In genomic region chr16:40075556-40075955, GRCm38 (mm10) we compare ENCODE assay signal across 20 mouse cellular contexts.
DNase-seq lines count a peak whose midpoint lies in the region; ATAC-seq lines count a peak whose summit lies in the region.
"Had no signal": no experiment of that assay in that cellular context is flagged by ENCODE, and none has a peak within 500 bp of the region (broad histone marks: within the 10 kb centered on the region; RNA-seq: fewer than 3 reads in every experiment).

No protein-coding gene starts in this region.

- no peaks in the 10 kb centered on the region for H3K36me3 ChIP-seq in midbrain, embryonic 14.5 days (ENCODE audit: control insufficient read depth, insufficient read depth, low read length)
- H3K36me3 ChIP-seq in midbrain, embryonic 13.5 days: no peaks in the 10 kb centered on the region
- H3K36me3 ChIP-seq: forebrain, embryonic 12.5 days; heart, embryonic 15.5 days; intestine, embryonic 15.5 days; limb, embryonic 10.5 days; stomach, embryonic 15.5 days had no signal

- intact Hi-C loops in heart, postnatal 36 days (cut with DNase I): no loop called here
- intact Hi-C loops in heart, postnatal 25 days (cut with DNase I): no loop called here

- no peak overlapping the region for H3K27ac ChIP-seq in midbrain, embryonic 14.5 days (replicated peaks; ENCODE audit: low read depth, low read length)
- H3K27ac ChIP-seq in midbrain, embryonic 13.5 days: no peak overlapping the region
- H3K27ac ChIP-seq: forebrain, embryonic 12.5 days; heart, embryonic 15.5 days; hindbrain, embryonic 14.5 days; intestine, embryonic 15.5 days; limb, embryonic 10.5 days; stomach, embryonic 15.5 days had no signal

- DNase-seq in gastrocnemius, postnatal 10 days: peak; percentile 26
- DNase-seq in gastrocnemius, adult 8-10 months (ENCODE audit: low spot score in 2 of 2): no peak
- peak; percentile 2 to 3 for DNase-seq in heart, postnatal 36 days
- DNase-seq in heart, postnatal 25 days (ENCODE audit: low spot score): no peak
- DNase-seq in midbrain, embryonic 14.5 days: peak; percentile 35
- DNase-seq in testis, postnatal 14 days (ENCODE audit: low spot score): no peak
- DNase-seq: B cell, adult 2 months; cerebellum, adult 2 months; gastrocnemius, postnatal 25 days; liver, postnatal 0 days; lung, postnatal 10 days; thymus, adult 2 months had no signal

- ATAC-seq in midbrain, embryonic 14.5 days (ENCODE audit: low FRiP score, low TSS enrichment): no peak
- no peak for ATAC-seq in midbrain, embryonic 13.5 days
- ATAC-seq: intestine, embryonic 15.5 days; liver, postnatal 0 days; midbrain, embryonic 16.5 days had no signal

- H3K9ac ChIP-seq in midbrain, embryonic 14.5 days (replicated peaks; ENCODE audit: low read length): no peak overlapping the region
- no peak overlapping the region for H3K9ac ChIP-seq in midbrain, embryonic 13.5 days (replicated peaks)
- H3K9ac ChIP-seq: forebrain, embryonic 12.5 days; heart, embryonic 15.5 days; hindbrain, embryonic 14.5 days; intestine, embryonic 15.5 days; liver, postnatal 0 days; stomach, embryonic 15.5 days had no signal

- H3K27me3 ChIP-seq in midbrain, embryonic 14.5 days (ENCODE audit: control insufficient read depth, insufficient read depth, low read length): no peaks in the 10 kb centered on the region
- no peaks in the 10 kb centered on the region for H3K27me3 ChIP-seq in midbrain, embryonic 13.5 days
- H3K27me3 ChIP-seq: forebrain, embryonic 12.5 days; heart, embryonic 15.5 days; intestine, embryonic 15.5 days; stomach, embryonic 15.5 days had no signal

- H3K4me1 ChIP-seq in midbrain, embryonic 14.5 days (ENCODE audit: control insufficient read depth, insufficient read depth, low read length): 0 out of 2 replicates have a peak, but pooled peaks cover 3% of the 10 kb centered on the region
- H3K4me1 ChIP-seq in midbrain, embryonic 13.5 days (replicated peaks): peaks cover 6% of the 10 kb centered on the region; the same call in 1 of the 2 replicates
- H3K4me1 ChIP-seq: forebrain, embryonic 12.5 days; heart, embryonic 15.5 days; intestine, embryonic 15.5 days; limb, embryonic 10.5 days; stomach, embryonic 15.5 days had no signal

- no peak overlapping the region for H3K4me3 ChIP-seq in midbrain, embryonic 14.5 days (replicated peaks; ENCODE audit: low read depth, low read length)
- no peak overlapping the region for H3K4me3 ChIP-seq in midbrain, embryonic 13.5 days (replicated peaks)
- H3K4me3 ChIP-seq: forebrain, embryonic 12.5 days; heart, embryonic 15.5 days; intestine, embryonic 15.5 days; limb, embryonic 10.5 days; stomach, embryonic 15.5 days had no signal

- WGBS in midbrain, embryonic 14.5 days: 78% methylated on average over 2 of the region's 2 CpGs
- WGBS in midbrain, embryonic 13.5 days: 81% methylated on average over 2 of the region's 2 CpGs

- no peak overlapping the region for H3K4me2 ChIP-seq in midbrain, embryonic 14.5 days (ENCODE audit: low read length)
- H3K4me2 ChIP-seq in midbrain, embryonic 13.5 days (replicated peaks): no peak overlapping the region
- H3K4me2 ChIP-seq: forebrain, embryonic 12.5 days; heart, embryonic 15.5 days; hindbrain, embryonic 14.5 days; intestine, embryonic 15.5 days; stomach, embryonic 15.5 days had no signal

- no peaks in the 10 kb centered on the region for H3K9me3 ChIP-seq in midbrain, embryonic 14.5 days (ENCODE audit: control insufficient read depth, low read length)
- no peaks in the 10 kb centered on the region for H3K9me3 ChIP-seq in midbrain, embryonic 13.5 days
- H3K9me3 ChIP-seq: forebrain, embryonic 12.5 days; heart, embryonic 15.5 days; intestine, embryonic 15.5 days; limb, embryonic 10.5 days; stomach, embryonic 15.5 days had no signal

Comparison
In these comparisons a context has a peak if more than half of its experiments do, and no peak if none do; other contexts are left out.
1. DNase-seq: peak in gastrocnemius, postnatal 10 days (single experiment), heart, postnatal 36 days (2 of 2) and midbrain, embryonic 14.5 days (single experiment); none in gastrocnemius, adult 8-10 months (0 of 2), heart, postnatal 25 days (single experiment) and testis, postnatal 14 days (single experiment).